In genomic region chr15:25893327-25893726, GRCm38 (mm10) we compare ENCODE assay signal across 14 mouse cellular contexts. TPM values are rescaled to one million over a fixed set of nuclear protein-coding genes. Genes with fewer than 3 reads are reported as not detected.
DNase-seq lines count a peak whose midpoint lies in the region; ATAC-seq and TF ChIP-seq lines count a peak whose summit lies in the region.
"Had no signal": no experiment of that assay in that cellular context is flagged by ENCODE, and none has a peak within 500 bp of the region (broad histone marks: within the 10 kb centered on the region; RNA-seq: fewer than 3 reads in every experiment).

No protein-coding gene starts in this region.

- no peak overlapping the region for H3K4me2 ChIP-seq in liver, embryonic 12.5 days

- intact Hi-C loops in heart, postnatal 14 days (cut with DNase I): loop anchor here (10.0 kb wide), 1 partner anchor 59 kb away; no protein-coding TSS in a partner anchor

- H3K4me1 ChIP-seq in embryonic facial prominence, embryonic 10.5 days: peaks cover 4% of the 10 kb centered on the region; the same call in 1 of the 2 replicates
- no peaks in the 10 kb centered on the region for H3K4me1 ChIP-seq in liver, embryonic 12.5 days

- no peaks in the 10 kb centered on the region for H3K27me3 ChIP-seq in embryonic facial prominence, embryonic 10.5 days (replicated peaks; ENCODE audit: low read depth, poor library complexity, severe bottlenecking)
- H3K27me3 ChIP-seq in liver, embryonic 12.5 days (replicated peaks): no peaks in the 10 kb centered on the region

- no peaks in the 10 kb centered on the region for H3K9me3 ChIP-seq in embryonic facial prominence, embryonic 10.5 days
- H3K9me3 ChIP-seq in liver, embryonic 12.5 days (replicated peaks): no peaks in the 10 kb centered on the region

- 34% methylated on average over 2 of the region's 2 CpGs for WGBS in embryonic facial prominence, embryonic 10.5 days
- 46% methylated on average over 2 of the region's 2 CpGs for WGBS in liver, embryonic 12.5 days (ENCODE audit: insufficient replicate concordance)

- H3K9ac ChIP-seq in liver, embryonic 12.5 days: no peak overlapping the region
- H3K9ac ChIP-seq: liver, embryonic 14.5 days had no signal

- ATAC-seq in frontal cortex, adult (ENCODE audit: low TSS enrichment): peak; percentile 71; the same call in 1 of the 2 replicates
- ATAC-seq in liver, embryonic 12.5 days: no peak

- H3K4me3 ChIP-seq in layer of hippocampus, adult 2 months: no peak overlapping the region
- no peak overlapping the region for H3K4me3 ChIP-seq in embryonic facial prominence, embryonic 10.5 days
- H3K4me3 ChIP-seq in liver, embryonic 12.5 days: no peak overlapping the region
- H3K4me3 ChIP-seq: erythroblast, embryonic 14.5 days had no signal

- no peaks in the 10 kb centered on the region for H3K36me3 ChIP-seq in embryonic facial prominence, embryonic 10.5 days (replicated peaks)
- H3K36me3 ChIP-seq in liver, embryonic 12.5 days: no peaks in the 10 kb centered on the region
- H3K36me3 ChIP-seq: G1E had no signal

- TF ChIP-seq CTCF in layer of hippocampus, adult 2 months (conservative IDR thresholded peaks at IDR 0.05): no peak

- H3K27ac ChIP-seq in layer of hippocampus, adult 2 months: peak overlapping the region; percentile 83
- peak overlapping the region; percentile 35; the same call in 1 of the 2 replicates for H3K27ac ChIP-seq in embryonic facial prominence, embryonic 10.5 days (replicated peaks)
- H3K27ac ChIP-seq in liver, embryonic 12.5 days: no peak overlapping the region
- H3K27ac ChIP-seq: liver, embryonic 14.5 days had no signal

- DNase-seq in frontal cortex, adult 2 months (ENCODE audit: extremely low spot score in 1 of 2, low spot score in 1 of 2): no peak
- no peak for DNase-seq in layer of hippocampus, adult 2 months (ENCODE audit: low spot score in 2 of 2)
- no peak for DNase-seq in layer of hippocampus, postnatal 25 days (ENCODE audit: extremely low spot score in 1 of 2, low spot score in 1 of 2)
- DNase-seq in NIH3T3 (ENCODE audit: low read depth): peak; percentile 41
- DNase-seq in embryonic facial prominence, embryonic 10.5 days (ENCODE audit: low spot score): no peak
- DNase-seq in heart, postnatal 14 days: no peak
- DNase-seq: cerebellum, adult 11 months; lung, postnatal 4 days; right cerebral cortex, postnatal 25 days had no signal

RNA-seq across cellular contexts. Expression of gene Retreg1, which starts 50.3 kb away (rescaled TPM):
- 21.8 and 24.5 TPM in 2 replicates for polyA plus RNA-seq in frontal cortex, adult 2 months (2012; rRNA removed)
- total RNA-seq in layer of hippocampus, adult 2 months (2021): 10 to 100 TPM; 27.3 to 28.6 TPM
- total RNA-seq in layer of hippocampus, postnatal 25 days (2021): 10 to 100 TPM; 29.4 to 32.4 TPM
- polyA plus RNA-seq in embryonic facial prominence, embryonic 10.5 days (2016; fragmentation: Nextera tagmentation; extraction: Ambion mirVana): 2.2 and 2.5 TPM in 2 replicates
- polyA plus RNA-seq in liver, embryonic 12.5 days (2016; fragmentation: Nextera tagmentation; extraction: Ambion mirVana): 1.0 and 1.1 TPM in 2 replicates
- 100 to 1,000 TPM; 159 to 163 TPM for total RNA-seq in heart, postnatal 14 days (2021)
- polyA plus RNA-seq: erythroblast, embryonic 14.5 days; G1E had no signal

Comparison
In these comparisons a context has a peak if more than half of its experiments do, and no peak if none do; other contexts are left out.
1. RNA of gene Retreg1, which starts 50.3 kb away (total RNA-seq): 159 to 163 TPM in heart, postnatal 14 days; 29.4 to 32.4 TPM in layer of hippocampus, postnatal 25 days and 27.3 to 28.6 TPM in layer of hippocampus, adult 2 months; every median in the first group is over 4 times any median in the second.